Mouse (Mus musculus) Patski (cell line): Measurements from ENCODE around the gene Kdm1b. TPM values are rescaled to one million over a fixed set of nuclear protein-coding genes. Genes with fewer than 3 reads are reported as not detected.

Experiments used
- ATAC-seq: fragments of 100-300 bp; one replicate; pipeline ENCODE4 v1.8.0; 2021
- CTCF ChIA-PET: fragments of 350-600 bp; sonication (Branson Sonifier 250); formaldehyde crosslinking; loops from one replicate; lab custom pipeline; 2022; ENCODE audit warnings: inconsistent platforms; lab: Charles Lee
- POLR2A ChIA-PET: fragments of 350-600 bp; sonication (Branson Sonifier 250); formaldehyde crosslinking; loops from one replicate; lab custom pipeline; 2022; ENCODE audit warnings: antibody characterized with exemption, inconsistent platforms; lab: Charles Lee
- DNase-seq: peaks from one replicate; pipeline ENCODE4 v3.0.0-alpha.2; 2011; ENCODE audit warnings: low read depth, low spot score
- H3K27me3 ChIP-seq: fragments of 371-371 bp; one replicate; pipeline ENCODE4 v1.5.1; 2021
- CTCF ChIP-seq: fragments of 100-300 bp; IDR thresholded peaks from one replicate; pipeline ENCODE4 v1.5.1; 2021
- in situ Hi-C: fragments of 300-500 bp; cut with MboI; formaldehyde crosslinking; loops from 3 replicates; pipeline ENCODE4 v1.11.1; 2018; ENCODE audit warnings: low pct_unique_long_range_greater_than_20kb, mixed read lengths
- polyA plus RNA-seq: library from polyadenylated mRNA; unstranded; gene quantifications from one replicate; pipeline ENCODE4 v1.2.3, GENCODE M21; 2021

The Kdm1b gene
- polyA plus RNA-seq, 1 experiment from 2014 or later: 12.6 TPM

GRCm38 (mm10) chr13:47105711-47106579, 62.6 kb downstream of the Kdm1b start, which contains the start of gene Dek:
Dek (minus strand) TSS chr13:47106201.
- POLR2A ChIA-PET: interaction anchor here (0.6 kb wide), 1 partner anchor 19 kb away, joined by 3 read pairs; no protein-coding TSS in a partner anchor
- CTCF ChIA-PET: no interaction called here
- DNase-seq (no peak), ATAC-seq (peak; percentile 82)
- peak; percentile 90 for TF ChIP-seq CTCF
- H3K27me3 ChIP-seq: no peaks in the 10 kb centered on the region
- in situ Hi-C loops: no loop called here

GRCm38 (mm10) chr13:47106580-47106888, 63.2 kb downstream of the Kdm1b start:
- TF ChIP-seq CTCF: no peak
- H3K27me3 ChIP-seq: no peaks in the 10 kb centered on the region
- in situ Hi-C loops: no loop called here
- DNase-seq (no peak), ATAC-seq (peak; percentile 22)
- ChIA-PET CTCF (no interaction called here), POLR2A (no interaction called here)

- ChIA-PET POLR2A (no interaction called here), CTCF (no interaction called here)
- in situ Hi-C loops: no loop called here
- no peak for ATAC-seq
- no peak for DNase-seq
- H3K27me3 ChIP-seq: no peaks in the 10 kb centered on the region
- TF ChIP-seq CTCF: no peak
Observed at GRCm38 (mm10) chr13:47109239-47109638, 65.9 kb downstream of the Kdm1b start.

GRCm38 (mm10) chr13:47111185-47111584, 67.9 kb downstream of the Kdm1b start:
- no peaks in the 10 kb centered on the region for H3K27me3 ChIP-seq
- in situ Hi-C loops: no loop called here
- DNase-seq (no peak), ATAC-seq (no peak)
- no peak for TF ChIP-seq CTCF
- POLR2A ChIA-PET: no interaction called here
- CTCF ChIA-PET: no interaction called here

- no peak for TF ChIP-seq CTCF
- in situ Hi-C loops: no loop called here
- no peak for DNase-seq
- no peaks in the 10 kb centered on the region for H3K27me3 ChIP-seq
- ChIA-PET POLR2A (no interaction called here), CTCF (no interaction called here)
- ATAC-seq: no peak
Observed at GRCm38 (mm10) chr13:47112056-47112455, 68.8 kb downstream of the Kdm1b start.

- ATAC-seq (no peak), DNase-seq (no peak)
- no peak for TF ChIP-seq CTCF
- POLR2A ChIA-PET: no interaction called here
- H3K27me3 ChIP-seq: no peaks in the 10 kb centered on the region
- CTCF ChIA-PET: no interaction called here
- in situ Hi-C loops: no loop called here
Observed at GRCm38 (mm10) chr13:47112924-47113323, 69.6 kb downstream of the Kdm1b start.

GRCm38 (mm10) chr13:47116000-47116399, 72.7 kb downstream of the Kdm1b start:
- ChIA-PET CTCF (no interaction called here), POLR2A (no interaction called here)
- TF ChIP-seq CTCF: no peak
- ATAC-seq: no peak
- DNase-seq: no peak
- no peaks in the 10 kb centered on the region for H3K27me3 ChIP-seq
- in situ Hi-C loops: no loop called here

GRCm38 (mm10) chr13:47121333-47121889, 78.1 kb downstream of the Kdm1b start:
- CTCF ChIA-PET: no interaction called here
- DNase-seq: no peak
- ATAC-seq: no peak
- no peaks in the 10 kb centered on the region for H3K27me3 ChIP-seq
- TF ChIP-seq CTCF: peak; percentile 52
- in situ Hi-C loops: no loop called here
- POLR2A ChIA-PET: no interaction called here

- ATAC-seq: peak; percentile 70
- ChIA-PET CTCF (no interaction called here), POLR2A (no interaction called here)
- in situ Hi-C loops: no loop called here
- DNase-seq: no peak
- no peaks in the 10 kb centered on the region for H3K27me3 ChIP-seq
- TF ChIP-seq CTCF: no peak
Observed at GRCm38 (mm10) chr13:47122537-47123430, 79.5 kb downstream of the Kdm1b start, which contains the start of gene Rnf144b. Rnf144b (plus strand) TSS chr13:47122656.

GRCm38 (mm10) chr13:47124449-47124848, 81.2 kb downstream of the Kdm1b start:
- in situ Hi-C loops: no loop called here
- ChIA-PET CTCF (no interaction called here), POLR2A (no interaction called here)
- ATAC-seq: no peak
- TF ChIP-seq CTCF: no peak
- DNase-seq: no peak
- H3K27me3 ChIP-seq: no peaks in the 10 kb centered on the region
